Mouse (Mus musculus) embryonic facial prominence, embryonic 12.5 days (tissue): Measurements from ENCODE around the gene Slc15a5. TPM values are rescaled to one million over a fixed set of nuclear protein-coding genes. Genes with fewer than 3 reads are reported as not detected.
A peak's percentile ranks its signal among the peaks of the same experiment; 100 is the strongest.

Source experiments
- ATAC-seq: fragments of 200-750 bp; cut with Nextera tagmentation; 2 replicates; pipeline ENCODE4 v1.8.0; 2017; ENCODE audit not compliant: insufficient number of reproducible peaks, insufficient read depth, low FRiP score, low TSS enrichment
- H3K27ac ChIP-seq: fragments of 300-500 bp; sonication (generic); 2 replicates; pipeline ENCODE4 v1.5.1; 2016; ENCODE audit warnings: mild to moderate bottlenecking
- H3K27me3 ChIP-seq: fragments of 300-500 bp; sonication (generic); 2 replicates; pipeline ENCODE4 v1.6.1; 2016; ENCODE audit warnings: mild to moderate bottlenecking, moderate library complexity
- H3K36me3 ChIP-seq: fragments of 300-500 bp; sonication (generic); 2 replicates; pipeline ENCODE4 v1.6.1; 2016; ENCODE audit warnings: mild to moderate bottlenecking
- H3K4me1 ChIP-seq: fragments of 300-500 bp; sonication (generic); 2 replicates; pipeline ENCODE4 v1.6.1; 2016
- H3K4me2 ChIP-seq: fragments of 300-500 bp; sonication (generic); replicated peaks from 2 replicates; pipeline ENCODE4 v1.6.1; 2016; ENCODE audit warnings: mild to moderate bottlenecking, moderate library complexity
- H3K4me3 ChIP-seq: fragments of 300-500 bp; sonication (generic); 2 replicates; pipeline ENCODE4 v1.5.1; 2016; ENCODE audit warnings: mild to moderate bottlenecking
- H3K9ac ChIP-seq: fragments of 300-500 bp; sonication (generic); 2 replicates; pipeline ENCODE4 v1.6.1; 2016; ENCODE audit warnings: mild to moderate bottlenecking, moderate library complexity
- H3K9me3 ChIP-seq: fragments of 300-500 bp; sonication (generic); 2 replicates; pipeline ENCODE4 v1.6.1; 2016; ENCODE audit warnings: mild to moderate bottlenecking, moderate library complexity
- WGBS: fragments of 180-500 bp; shearing (Covaris S2); methylation state at CpG from one replicate; pipeline ENCODE4 v1.1.7; 2016; 5-methylcytosine and 5-hydroxymethylcytosine counted together
- polyA plus RNA-seq: library from polyadenylated mRNA; unstranded; fragments of >200 nt; fragmentation: Nextera tagmentation; extraction: Ambion mirVana; gene quantifications from 2 replicates; pipeline ENCODE4 v1.2.1, GENCODE M21; 2016

Gene Slc15a5
- polyA plus RNA-seq, 1 experiment from 2014 or later = 0.59 TPM

- WGBS = 81% methylated on average over 5 of the region's 5 CpGs
- no peak for ATAC-seq
- no peak overlapping the region for H3K9ac ChIP-seq
- H3K4me3 ChIP-seq = no peak overlapping the region
- H3K4me2 ChIP-seq = no peak overlapping the region
- no peaks in the 10 kb centered on the region for H3K36me3 ChIP-seq
- no peaks in the 10 kb centered on the region for H3K27me3 ChIP-seq
- H3K27ac ChIP-seq = no peak overlapping the region
- H3K9me3 ChIP-seq = no peaks in the 10 kb centered on the region
- H3K4me1 ChIP-seq = peaks cover 2% of the 10 kb centered on the region
Observed at GRCm38 (mm10) chr6:138077681-138078439, 1.9 kb downstream of the Slc15a5 start.

DNA sequence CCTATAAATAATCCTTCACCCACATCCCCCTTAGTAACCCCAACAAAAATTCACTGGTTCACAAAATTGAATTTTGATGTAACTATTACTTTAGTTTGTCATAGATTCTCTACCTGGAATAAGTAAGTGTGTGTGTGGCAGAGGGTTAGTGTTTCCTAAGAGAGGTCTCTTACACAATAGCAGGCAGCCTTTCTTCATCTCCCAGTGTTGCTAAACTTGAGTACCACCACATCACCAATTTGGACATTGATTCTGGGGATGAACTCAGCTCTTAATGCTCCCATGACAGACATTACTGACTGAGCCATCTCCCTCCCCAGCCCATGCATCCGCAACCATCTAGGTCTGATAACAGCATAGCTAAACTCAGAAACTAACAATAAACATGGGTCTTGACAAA, 4.0 kb downstream of the Slc15a5 start:
- no peak overlapping the region for H3K4me3 ChIP-seq
- no peaks in the 10 kb centered on the region for H3K36me3 ChIP-seq
- no peak overlapping the region for H3K4me2 ChIP-seq
- no peaks in the 10 kb centered on the region for H3K27me3 ChIP-seq
- peaks cover 8% of the 10 kb centered on the region for H3K4me1 ChIP-seq
- no peaks in the 10 kb centered on the region for H3K9me3 ChIP-seq
- no peak overlapping the region for H3K9ac ChIP-seq
- no peak overlapping the region for H3K27ac ChIP-seq
- no peak for ATAC-seq
- 93% methylated on average over 1 of the region's 1 CpGs for whole genome bisulfite sequencing

- H3K4me2 ChIP-seq = no peak overlapping the region
- peaks cover 8% of the 10 kb centered on the region for H3K4me1 ChIP-seq
- H3K4me3 ChIP-seq = no peak overlapping the region
- H3K9me3 ChIP-seq = no peaks in the 10 kb centered on the region
- H3K9ac ChIP-seq = no peak overlapping the region
- H3K36me3 ChIP-seq = no peaks in the 10 kb centered on the region
- 69% methylated on average over 2 of the region's 2 CpGs for WGBS
- ATAC-seq = no peak
- H3K27me3 ChIP-seq = no peaks in the 10 kb centered on the region
- no peak overlapping the region for H3K27ac ChIP-seq
Observed at GRCm38 (mm10) chr6:138073540-138073939, 6.2 kb downstream of the Slc15a5 start.

GRCm38 (mm10) chr6:138072963-138073339, 6.8 kb downstream of the Slc15a5 start:
- H3K4me3 ChIP-seq = no peak overlapping the region
- no peak overlapping the region for H3K9ac ChIP-seq
- WGBS = 52% methylated on average over 8 of the region's 8 CpGs
- H3K4me1 ChIP-seq = peaks cover 8% of the 10 kb centered on the region
- no peak overlapping the region for H3K27ac ChIP-seq
- peak; percentile 56; the same call in 1 of the 2 replicates for ATAC-seq
- no peaks in the 10 kb centered on the region for H3K27me3 ChIP-seq
- no peaks in the 10 kb centered on the region for H3K36me3 ChIP-seq
- H3K9me3 ChIP-seq = no peaks in the 10 kb centered on the region
- no peak overlapping the region for H3K4me2 ChIP-seq

- peaks cover 8% of the 10 kb centered on the region for H3K4me1 ChIP-seq
- 78% methylated on average over 5 of the region's 5 CpGs for WGBS
- H3K4me3 ChIP-seq = no peak overlapping the region
- H3K9me3 ChIP-seq = no peaks in the 10 kb centered on the region
- no peak overlapping the region for H3K9ac ChIP-seq
- no peak overlapping the region for H3K27ac ChIP-seq
- H3K27me3 ChIP-seq = no peaks in the 10 kb centered on the region
- H3K36me3 ChIP-seq = no peaks in the 10 kb centered on the region
- ATAC-seq = no peak
- H3K4me2 ChIP-seq = no peak overlapping the region
Observed at GRCm38 (mm10) chr6:138072110-138072962, 7.4 kb downstream of the Slc15a5 start.

DNA sequence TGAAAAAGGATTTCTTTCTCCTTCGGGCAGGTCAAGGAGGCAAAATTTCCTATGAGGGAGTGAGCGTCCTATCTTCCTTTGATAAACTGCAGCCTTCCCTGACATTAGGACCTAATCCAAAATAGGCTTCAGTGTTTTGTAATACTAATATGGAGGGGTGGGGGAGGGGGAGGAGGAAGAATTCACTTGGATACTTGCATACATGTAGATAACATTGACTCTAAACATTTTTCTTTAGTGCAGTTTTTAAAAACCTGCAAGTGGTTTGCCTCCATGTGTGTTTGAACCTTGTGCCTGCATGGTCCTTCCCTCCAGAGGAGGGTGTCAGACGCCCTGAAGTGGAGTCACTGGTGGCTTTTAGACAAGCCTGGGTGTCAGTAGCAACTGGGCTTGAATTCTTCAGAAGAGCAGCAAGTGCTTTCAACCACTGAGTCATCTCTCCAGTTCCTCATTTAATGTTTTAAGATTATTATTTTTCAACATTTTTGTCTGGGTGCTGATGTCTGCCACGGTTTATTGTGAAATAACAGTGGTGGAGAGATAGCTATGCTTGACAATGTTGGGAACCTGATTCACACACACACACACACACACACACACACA, 8.1 kb downstream of the Slc15a5 start:
- WGBS = 76% methylated on average over 4 of the region's 4 CpGs
- H3K4me3 ChIP-seq = no peak overlapping the region
- ATAC-seq = no peak
- peaks cover 8% of the 10 kb centered on the region for H3K4me1 ChIP-seq
- no peak overlapping the region for H3K9ac ChIP-seq
- no peaks in the 10 kb centered on the region for H3K27me3 ChIP-seq
- no peak overlapping the region for H3K27ac ChIP-seq
- H3K4me2 ChIP-seq = no peak overlapping the region
- no peaks in the 10 kb centered on the region for H3K9me3 ChIP-seq
- no peaks in the 10 kb centered on the region for H3K36me3 ChIP-seq

- Histone ChIP-seq H3K9me3 (no peaks in the 10 kb centered on the region), H3K4me1 (peaks cover 8% of the 10 kb centered on the region), H3K9ac (no peak overlapping the region), H3K4me2 (no peak overlapping the region), H3K27ac (no peak overlapping the region), H3K27me3 (no peaks in the 10 kb centered on the region), H3K36me3 (no peaks in the 10 kb centered on the region), H3K4me3 (no peak overlapping the region)
- WGBS = 78% methylated on average over 13 of the region's 13 CpGs
- no peak for ATAC-seq
Observed at GRCm38 (mm10) chr6:138070720-138071504, 8.8 kb downstream of the Slc15a5 start.

DNA sequence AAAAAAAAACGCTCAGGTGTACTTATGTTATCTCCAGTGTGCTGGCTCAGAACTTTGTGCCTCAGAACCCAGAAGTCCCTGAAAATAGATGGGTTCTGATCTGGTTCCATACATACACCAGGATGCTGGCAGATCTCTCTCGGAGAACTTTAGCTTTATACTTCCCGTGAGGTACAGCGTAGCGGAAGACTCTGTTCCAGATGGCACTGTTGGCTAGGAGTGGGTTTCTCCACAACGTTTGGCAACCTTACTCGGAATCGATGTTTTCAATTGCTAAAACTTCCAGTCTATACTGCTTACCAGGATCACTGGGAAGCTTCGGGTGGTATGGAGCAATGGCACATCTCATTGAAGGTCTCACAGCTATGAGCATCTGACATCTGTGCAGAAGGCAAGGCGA, 9.8 kb downstream of the Slc15a5 start:
- no peak for ATAC-seq
- 91% methylated on average over 10 of the region's 10 CpGs for WGBS
- H3K4me2 ChIP-seq = no peak overlapping the region

DNA sequence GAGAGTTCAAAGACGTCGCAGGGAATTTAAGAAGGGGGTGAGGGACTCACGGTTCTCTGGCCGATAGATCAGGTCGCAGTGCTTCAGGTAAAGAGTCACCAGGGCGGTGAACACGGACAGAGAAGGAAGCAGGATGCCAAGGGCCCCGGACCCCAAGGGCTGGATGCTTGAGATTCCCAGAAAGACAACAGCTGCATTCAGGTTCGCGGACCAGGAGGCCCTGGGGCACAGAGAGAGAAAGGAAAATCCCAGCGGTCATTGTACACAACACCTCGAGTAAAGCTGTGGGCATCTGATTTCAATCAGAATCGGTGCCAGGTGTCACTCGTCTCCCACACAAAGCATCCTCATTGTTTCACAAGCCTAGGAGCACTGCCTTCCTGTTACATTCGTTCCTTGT, 24.1 kb downstream of the Slc15a5 start:
- H3K9ac ChIP-seq = no peak overlapping the region
- H3K4me1 ChIP-seq = peaks cover 6% of the 10 kb centered on the region; the same call in 1 of the 2 replicates
- WGBS = 9% methylated on average over 15 of the region's 15 CpGs
- H3K27me3 ChIP-seq = 0 out of 2 replicates have a peak, but pooled peaks cover 3% of the 10 kb centered on the region
- no peak overlapping the region for H3K27ac ChIP-seq
- no peaks in the 10 kb centered on the region for H3K36me3 ChIP-seq
- H3K9me3 ChIP-seq = no peaks in the 10 kb centered on the region
- 0 out of 2 replicates have a peak overlapping the region, but pooled peaks have one; percentile 19 for H3K4me2 ChIP-seq
- H3K4me3 ChIP-seq = no peak overlapping the region
- ATAC-seq = no peak

More for the DNA sequence above, 9.8 kb downstream of the Slc15a5 start:
- Histone ChIP-seq H3K27ac (no peak overlapping the region), H3K36me3 (no peaks in the 10 kb centered on the region), H3K4me1 (peaks cover 8% of the 10 kb centered on the region), H3K9me3 (no peaks in the 10 kb centered on the region), H3K27me3 (no peaks in the 10 kb centered on the region), H3K9ac (no peak overlapping the region), H3K4me3 (no peak overlapping the region)

- Histone ChIP-seq H3K27ac (no peak overlapping the region), H3K9me3 (no peaks in the 10 kb centered on the region), H3K4me1 (peaks cover 6% of the 10 kb centered on the region; the same call in 1 of the 2 replicates), H3K9ac (no peak overlapping the region), H3K36me3 (no peaks in the 10 kb centered on the region), H3K4me2 (no peak overlapping the region), H3K4me3 (no peak overlapping the region), H3K27me3 (0 out of 2 replicates have a peak, but pooled peaks cover 3% of the 10 kb centered on the region)
- WGBS = 81% methylated on average over 12 of the region's 12 CpGs
- 0 out of 2 replicates have a peak, but pooled peaks have one; percentile 15 for ATAC-seq
Observed at GRCm38 (mm10) chr6:138054956-138055355, 24.8 kb downstream of the Slc15a5 start.

GRCm38 (mm10) chr6:138054166-138054565, 25.6 kb downstream of the Slc15a5 start:
- no peaks in the 10 kb centered on the region for H3K9me3 ChIP-seq
- no peak overlapping the region for H3K4me3 ChIP-seq
- ATAC-seq = no peak
- WGBS = 61% methylated on average over 1 of the region's 1 CpGs
- H3K9ac ChIP-seq = no peak overlapping the region
- H3K4me2 ChIP-seq = no peak overlapping the region
- no peak overlapping the region for H3K27ac ChIP-seq
- H3K36me3 ChIP-seq = no peaks in the 10 kb centered on the region
- H3K27me3 ChIP-seq = 0 out of 2 replicates have a peak, but pooled peaks cover 3% of the 10 kb centered on the region
- H3K4me1 ChIP-seq = peaks cover 6% of the 10 kb centered on the region; the same call in 1 of the 2 replicates
